Mouse (Mus musculus) right cerebral cortex, postnatal 36 days (tissue): ENCODE data around the gene Ddx5.
"Not testable (repeated sequence)": the region's sequence is repeated elsewhere in the genome, so short reads cannot be mapped to it uniquely, and the experiment has no call there.

ENCODE experiments used
- DNase-seq, 2 experiments: peaks; one replicate each; pipeline ENCODE4 v3.0.0; 2022; ENCODE audit warnings: low spot score in 2 of 2, mixed read lengths in 1 of 2

The Ddx5 gene

GRCm38 (mm10) chr11:106789649-106790048, 664 bp upstream of the Ddx5 start:
- no peak for DNase-seq

- peak; percentile 94 to 95 for DNase-seq
Observed at GRCm38 (mm10) chr11:106788026-106788774, 785 bp downstream of the Ddx5 start.

GRCm38 (mm10) chr11:106787131-106788025, 1.6 kb downstream of the Ddx5 start:
- DNase-seq, result peak; percentile 78 to 81

DNA sequence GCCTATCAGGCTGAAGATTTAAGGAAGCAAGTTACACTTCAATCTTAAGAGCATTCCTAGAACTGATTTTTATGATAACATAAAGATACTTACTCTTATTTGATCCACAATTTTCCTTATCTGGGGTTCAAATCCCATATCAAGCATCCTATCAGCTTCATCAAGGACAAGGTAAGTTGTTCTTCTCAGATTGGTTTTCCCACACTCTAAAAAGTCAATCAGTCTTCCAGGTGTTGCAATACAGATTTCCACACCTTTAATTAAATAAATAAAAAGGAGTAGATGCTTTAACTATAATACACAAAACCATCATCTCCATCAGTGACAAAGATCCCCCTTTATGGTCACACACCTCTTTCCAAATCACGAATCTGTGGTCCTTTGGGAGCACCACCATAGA, 3.9 kb downstream of the Ddx5 start:
- DNase-seq, result no peak

GRCm38 (mm10) chr11:106784476-106784875, 4.5 kb downstream of the Ddx5 start:
- no peak for DNase-seq

DNA sequence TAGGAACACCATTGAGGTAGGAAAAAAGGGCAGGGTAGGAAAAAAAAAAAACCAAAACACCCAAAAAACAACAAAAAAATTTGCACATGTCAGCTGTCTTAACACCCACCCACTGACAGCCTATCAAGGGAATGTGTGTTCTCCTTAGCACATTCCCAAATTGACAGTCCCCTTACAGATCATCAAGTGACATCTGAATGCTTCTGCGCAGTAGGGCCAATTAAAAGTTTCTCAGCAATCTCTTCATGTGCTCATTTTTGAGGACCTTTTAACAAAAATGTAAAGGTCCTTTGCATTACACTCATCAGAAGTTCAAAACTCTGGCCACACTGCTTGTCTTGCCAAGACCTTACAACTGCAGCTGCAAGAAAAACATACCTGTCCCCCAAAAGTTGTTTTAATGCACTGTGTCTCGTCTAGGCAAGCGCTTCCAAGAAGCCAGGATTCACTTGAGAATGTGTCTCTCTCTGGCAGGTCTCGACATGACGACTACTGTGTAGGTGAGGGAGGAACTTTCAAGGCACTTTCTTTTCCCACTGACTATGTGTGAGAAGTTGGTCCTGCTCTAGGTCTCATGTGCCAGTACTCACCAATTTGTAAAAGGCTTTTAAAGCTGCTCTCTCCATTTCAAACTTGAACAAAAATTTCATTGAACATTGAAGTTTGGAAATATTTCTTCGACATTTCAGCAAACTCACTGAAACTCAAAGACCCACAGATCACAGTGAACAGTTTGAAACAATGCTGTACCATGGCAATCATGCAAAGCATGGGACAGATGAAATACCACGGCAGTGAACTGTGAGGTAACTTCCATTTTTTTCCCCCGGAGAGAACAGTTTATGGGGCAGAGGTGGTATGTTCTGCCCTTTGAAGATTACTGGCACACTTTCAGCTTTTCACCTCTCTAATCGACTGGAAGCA, 5.9 kb downstream of the Ddx5 start:
- no peak for DNase-seq

- DNase-seq, result not testable (repeated sequence)
Observed at GRCm38 (mm10) chr11:106782271-106782670, 6.7 kb downstream of the Ddx5 start.

- DNase-seq, result no peak
Observed at GRCm38 (mm10) chr11:106780590-106781220, 8.3 kb downstream of the Ddx5 start.

GRCm38 (mm10) chr11:106780089-106780425, 8.9 kb downstream of the Ddx5 start:
- no peak for DNase-seq

GRCm38 (mm10) chr11:106779388-106780088, 9.4 kb downstream of the Ddx5 start, which contains the start of gene Polg2:
Gene Polg2 (minus strand): TSS chr11:106779537.
- peak; percentile 89 to 93 for DNase-seq

DNA sequence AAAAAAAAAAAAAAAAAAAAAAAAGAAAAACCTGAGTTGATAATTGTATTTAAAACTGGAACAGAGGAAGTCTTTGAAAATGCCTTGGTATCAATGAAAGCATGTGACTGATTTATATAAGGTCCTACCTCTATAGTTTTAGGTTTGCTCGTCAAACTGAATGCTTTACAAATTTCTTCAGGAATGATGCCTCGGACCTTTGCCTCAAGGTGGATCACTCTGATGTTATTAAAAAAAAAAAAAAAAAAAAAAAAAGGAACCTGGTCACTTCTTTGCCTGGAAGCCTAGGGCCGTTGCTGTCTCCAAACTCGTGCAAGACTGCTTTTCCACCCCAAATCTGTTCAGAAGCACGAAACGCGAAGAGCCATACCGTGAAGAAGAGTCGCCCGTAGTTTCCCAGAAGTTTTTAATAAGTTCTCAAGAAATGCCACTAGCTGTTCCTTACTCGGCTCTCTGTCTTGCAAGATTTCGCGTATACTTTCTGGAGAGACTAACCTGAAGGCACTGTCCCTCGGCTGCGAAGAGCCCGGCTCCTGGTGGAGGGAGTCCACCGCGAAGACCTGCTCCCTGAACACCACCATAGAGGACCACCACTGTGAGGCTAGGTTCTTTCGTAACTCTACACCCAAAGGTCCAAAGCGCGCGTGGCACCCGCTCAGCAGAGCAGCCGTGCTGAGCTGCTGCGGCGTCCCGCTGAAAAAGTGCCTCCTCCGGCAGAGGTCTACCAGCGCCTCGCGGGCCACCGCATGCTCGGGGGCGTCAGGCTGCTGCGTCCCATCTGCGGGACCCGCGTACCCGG, 10.2 kb downstream of the Ddx5 start:
- no peak for DNase-seq

- DNase-seq, result no peak
Observed at GRCm38 (mm10) chr11:106778132-106778531, 10.9 kb downstream of the Ddx5 start.

DNA sequence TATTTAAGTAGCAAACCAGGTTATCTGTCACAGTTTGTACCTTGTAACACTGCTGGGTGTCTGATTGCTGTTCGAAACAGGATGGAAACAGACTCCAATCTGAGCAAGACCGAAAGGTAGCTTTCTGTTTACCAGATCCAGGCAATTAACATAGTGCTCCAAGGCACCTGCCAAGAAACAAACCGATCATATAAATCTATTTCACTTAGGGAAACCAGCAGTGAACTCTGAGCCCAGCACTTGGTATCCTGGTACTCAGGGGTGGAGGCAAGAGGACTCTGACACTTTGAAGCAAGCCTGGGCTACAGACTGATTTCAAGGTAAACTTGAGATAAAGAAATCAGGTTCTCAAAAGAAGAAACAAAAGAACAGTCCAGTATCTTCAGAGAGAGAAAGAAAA, 11.6 kb downstream of the Ddx5 start:
- DNase-seq, result no peak

- no peak for DNase-seq
Observed at GRCm38 (mm10) chr11:106776960-106777359, 12.0 kb downstream of the Ddx5 start.

GRCm38 (mm10) chr11:106773061-106773460, 15.9 kb downstream of the Ddx5 start:
- no peak for DNase-seq

DNA sequence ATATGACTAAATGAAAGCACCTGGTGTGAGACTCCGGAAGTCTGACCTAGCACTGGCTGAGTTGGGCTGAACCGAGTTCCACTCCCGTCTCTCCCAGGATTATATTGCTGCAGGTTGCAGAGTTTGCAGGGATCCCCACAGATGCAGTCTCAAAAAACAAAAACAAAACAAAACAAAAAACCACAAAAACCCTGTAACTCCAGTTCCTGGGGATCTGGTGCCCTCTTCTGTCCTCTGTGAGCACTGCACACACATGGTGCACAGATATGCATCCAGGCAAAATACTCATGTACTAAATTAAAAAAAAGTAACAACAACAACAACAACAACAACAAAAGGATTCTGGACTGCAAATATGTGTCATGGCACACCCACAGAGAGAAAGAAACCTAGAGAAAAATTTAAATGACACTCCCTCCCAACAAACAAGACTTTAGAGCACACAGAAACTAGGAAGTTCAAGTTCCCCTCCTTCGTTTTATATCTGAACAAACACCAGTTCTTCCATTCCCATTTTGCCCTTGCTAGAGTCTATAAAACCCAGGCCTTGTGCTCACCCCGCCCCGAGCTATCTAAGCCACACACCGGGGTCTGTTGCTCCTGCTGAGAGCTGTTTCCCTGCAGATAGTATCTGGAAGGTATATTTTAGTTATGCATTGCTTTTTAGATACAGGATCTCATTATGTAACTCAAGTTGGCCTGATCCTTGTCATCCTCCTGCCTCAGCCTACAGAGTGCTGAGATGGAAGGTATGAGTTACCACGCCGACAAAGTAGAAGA, 18.6 kb downstream of the Ddx5 start:
- DNase-seq, result no peak

GRCm38 (mm10) chr11:106767516-106767915, 21.5 kb downstream of the Ddx5 start:
- DNase-seq, result no peak

DNA sequence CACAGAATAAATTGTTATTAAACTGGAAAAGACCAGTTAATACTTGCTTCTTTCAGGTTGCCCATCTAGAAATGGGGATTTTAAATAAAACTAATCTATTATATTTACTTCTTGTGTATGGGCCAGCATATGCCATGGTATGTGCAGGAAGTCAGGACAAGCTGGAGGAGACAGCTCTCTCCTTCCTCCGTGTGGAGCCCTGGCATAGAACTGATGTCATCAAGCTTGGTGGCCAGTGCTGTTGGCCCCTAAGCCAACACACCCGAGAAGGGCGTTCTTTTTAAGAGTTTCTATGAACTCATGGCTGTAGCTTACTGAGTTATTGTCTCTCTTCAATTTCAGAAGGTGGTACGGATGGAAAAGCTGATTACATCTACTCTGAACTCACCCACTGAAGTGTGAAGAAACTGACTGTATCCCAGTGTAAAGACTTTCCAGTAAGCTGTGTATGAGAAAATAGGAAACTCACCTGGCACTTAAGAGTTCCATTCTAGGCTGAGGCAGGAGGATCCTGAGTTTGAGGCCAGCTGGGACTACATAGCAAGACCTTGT, 22.3 kb downstream of the Ddx5 start:
- DNase-seq, result no peak

GRCm38 (mm10) chr11:106762800-106763185, 26.2 kb downstream of the Ddx5 start:
- no peak for DNase-seq
